Mouse (Mus musculus) hindlimb bud, embryonic 11.5 days (tissue): ENCODE data around the gene Themis.

Experiments used
- DNase-seq: peaks from one replicate; pipeline ENCODE4 v3.0.0-alpha.2; 2012; ENCODE audit warnings: low read depth, low spot score; ENCODE audit errors: extremely low spot score

Themis gene

GRCm38 (mm10) chr10:28668261-28668660 is at the start of gene Themis:
Gene Themis, plus strand, starts transcription at chr10:28668360.
- DNase-seq, result no peak

- no peak for DNase-seq
Measured at GRCm38 (mm10) chr10:28619415-28619814, 48.7 kb upstream of the Themis start.

GRCm38 (mm10) chr10:28636096-28636495 is 32.1 kb upstream of the Themis start:
- no peak for DNase-seq

GRCm38 (mm10) chr10:28641887-28642286 is 26.3 kb upstream of the Themis start:
- DNase-seq, result no peak

GRCm38 (mm10) chr10:28647855-28648254 is 20.3 kb upstream of the Themis start:
- no peak for DNase-seq

GRCm38 (mm10) chr10:28649109-28649899 is 18.9 kb upstream of the Themis start:
- DNase-seq, result no peak

- no peak for DNase-seq
Measured at GRCm38 (mm10) chr10:28649900-28650160, 18.3 kb upstream of the Themis start.

GRCm38 (mm10) chr10:28651910-28652309 is 16.2 kb upstream of the Themis start:
- no peak for DNase-seq

GRCm38 (mm10) chr10:28654733-28655132 is 13.4 kb upstream of the Themis start:
- no peak for DNase-seq

- no peak for DNase-seq
Measured at GRCm38 (mm10) chr10:28665141-28665540, 3.0 kb upstream of the Themis start.

GRCm38 (mm10) chr10:28673931-28674330 is 5.8 kb downstream of the Themis start:
- no peak for DNase-seq

GRCm38 (mm10) chr10:28675337-28675736 is 7.2 kb downstream of the Themis start:
- no peak for DNase-seq

- DNase-seq, result no peak
Measured at GRCm38 (mm10) chr10:28694981-28695380, 26.8 kb downstream of the Themis start.

- no peak for DNase-seq
Measured at GRCm38 (mm10) chr10:28696032-28696431, 27.9 kb downstream of the Themis start.

GRCm38 (mm10) chr10:28698175-28698574 is 30.0 kb downstream of the Themis start:
- DNase-seq, result no peak

- DNase-seq, result no peak
Measured at GRCm38 (mm10) chr10:28721828-28722227, 53.7 kb downstream of the Themis start.

- DNase-seq, result no peak
Measured at GRCm38 (mm10) chr10:28723266-28723665, 55.1 kb downstream of the Themis start.

- no peak for DNase-seq
Measured at GRCm38 (mm10) chr10:28730122-28730521, 62.0 kb downstream of the Themis start.

- DNase-seq, result no peak
Measured at GRCm38 (mm10) chr10:28737953-28738352, 69.8 kb downstream of the Themis start.

GRCm38 (mm10) chr10:28746426-28746825 is 78.3 kb downstream of the Themis start:
- DNase-seq, result no peak

GRCm38 (mm10) chr10:28753321-28753720 is 85.2 kb downstream of the Themis start:
- no peak for DNase-seq

GRCm38 (mm10) chr10:28754927-28755326 is 86.8 kb downstream of the Themis start:
- no peak for DNase-seq

- no peak for DNase-seq
Measured at GRCm38 (mm10) chr10:28776777-28777402, 108.7 kb downstream of the Themis start.
